Mouse (Mus musculus) ovary, adult 18-20 months (tissue): ENCODE measurements around the gene Olfr1339.

Experiments
- DNase-seq: peaks from one replicate; pipeline ENCODE4 v3.0.0; 2022; ENCODE audit warnings: low spot score, mixed read lengths

Gene Olfr1339

DNA sequence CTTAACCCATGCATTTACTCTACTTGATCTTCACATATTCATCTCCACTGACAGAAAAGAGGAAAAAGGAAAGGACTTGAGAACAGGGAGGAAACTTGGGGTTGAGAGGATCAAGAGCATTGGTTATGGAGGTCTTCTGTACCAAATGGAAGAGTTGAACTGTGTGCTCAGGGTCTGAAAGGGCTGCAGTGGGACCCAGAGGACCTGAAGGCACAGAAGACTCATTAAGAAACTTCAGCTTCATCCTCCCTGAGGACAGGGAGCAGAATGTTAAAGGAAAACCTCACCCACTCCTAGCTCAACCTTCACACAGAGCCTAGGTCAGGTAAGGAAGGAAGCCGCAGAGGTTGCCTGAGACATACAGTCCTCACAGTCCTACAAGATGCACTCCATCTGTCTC is at the start of gene Olfr1339:
TSS of gene Olfr1339 (plus strand) at position 301 of the 400 bp plus-strand sequence.
- DNase-seq = no peak

DNA sequence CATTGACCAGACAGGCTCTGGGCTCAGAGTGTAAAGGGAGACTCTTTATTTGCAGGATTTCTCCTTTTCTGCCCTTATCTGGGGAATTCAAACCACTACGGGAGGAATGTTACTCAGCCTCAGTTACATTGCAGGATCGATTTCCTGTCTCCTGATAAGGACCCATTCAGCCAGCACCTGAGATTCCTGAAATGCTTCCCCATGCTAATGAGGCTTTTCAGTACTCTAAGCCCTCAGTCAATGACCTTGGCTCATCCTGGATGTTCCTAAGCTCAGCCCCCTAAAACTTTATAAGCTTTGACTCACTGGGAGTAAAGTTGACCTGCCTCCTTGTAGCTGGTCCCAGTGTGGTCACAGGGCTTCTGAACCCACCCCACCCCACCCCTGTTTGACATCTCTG is 44.9 kb upstream of the Olfr1339 start:
- no peak for DNase-seq

DNA sequence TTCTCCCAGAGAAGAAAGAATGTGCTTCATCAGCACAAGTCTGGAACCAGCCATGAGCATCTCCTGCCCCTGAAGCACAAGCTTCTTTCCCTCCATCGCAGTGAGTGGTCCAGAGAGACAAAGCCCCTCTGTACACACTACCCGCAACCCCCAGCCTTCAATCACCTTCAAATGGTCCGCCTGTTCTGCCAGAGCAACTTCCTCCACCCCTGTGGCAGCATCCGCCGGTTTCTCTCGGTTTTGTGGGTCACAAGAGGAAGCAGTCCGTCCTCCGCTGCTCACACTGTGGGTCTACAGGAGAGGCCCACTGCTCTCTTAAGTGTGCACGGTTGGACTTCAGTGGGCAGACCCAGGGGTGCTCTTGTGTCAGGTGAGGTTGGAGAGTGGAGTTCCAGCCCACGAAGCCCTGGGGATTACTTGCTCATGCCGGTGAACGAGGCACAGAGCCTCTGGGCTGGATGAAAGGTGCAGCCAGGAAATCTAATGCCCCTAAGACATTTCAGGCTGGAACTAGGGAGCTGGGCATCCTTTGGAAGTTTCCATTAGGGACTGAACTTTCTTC is 39.5 kb upstream of the Olfr1339 start, which contains the start of gene Olfr1342:
TSS of gene Olfr1342 (minus strand) at position 345 of the 562 bp plus-strand sequence.
- no peak for DNase-seq

DNA sequence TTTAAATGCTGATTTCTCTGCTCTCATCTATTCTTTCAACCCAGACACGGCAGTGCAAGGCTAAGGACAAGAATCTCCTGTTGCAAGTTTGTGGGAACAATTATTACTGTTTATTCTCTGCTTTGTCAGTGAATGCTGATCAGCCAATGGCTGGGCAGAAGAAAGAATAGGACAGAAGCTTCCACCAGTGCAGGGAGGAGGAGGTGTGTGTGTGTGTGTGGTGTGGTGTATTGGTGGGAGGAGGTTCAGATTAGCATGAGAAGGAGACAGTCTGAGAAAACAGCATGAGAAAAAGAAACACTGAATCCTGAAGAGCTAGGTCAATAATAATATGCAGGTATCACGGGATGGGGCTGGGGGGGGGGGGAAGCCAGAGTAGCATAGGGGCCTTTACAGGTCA is 38.2 kb upstream of the Olfr1339 start:
- DNase-seq = no peak

DNA sequence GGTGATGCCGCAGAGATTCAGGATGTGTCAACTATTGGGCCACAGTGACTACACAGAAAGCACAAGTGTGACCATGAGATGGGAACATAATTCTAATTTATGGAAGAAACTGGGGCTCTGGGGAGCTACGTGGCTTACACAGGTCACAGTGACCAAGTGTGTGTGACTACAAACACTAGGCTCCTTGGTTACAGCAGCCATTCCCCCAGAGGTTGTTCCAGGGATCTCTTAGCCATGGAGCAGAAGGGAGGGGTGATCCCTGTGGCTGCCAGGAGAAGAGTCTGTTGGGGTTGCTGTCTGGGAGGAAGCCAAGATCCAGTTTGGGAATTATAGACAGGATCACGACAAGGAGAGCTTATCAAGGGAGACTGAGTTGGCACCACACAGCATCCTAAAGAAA is 28.8 kb upstream of the Olfr1339 start, which contains the start of gene Olfr1341:
TSS of gene Olfr1341 (plus strand) at position 301 of the 400 bp plus-strand sequence.
- DNase-seq = no peak

DNA sequence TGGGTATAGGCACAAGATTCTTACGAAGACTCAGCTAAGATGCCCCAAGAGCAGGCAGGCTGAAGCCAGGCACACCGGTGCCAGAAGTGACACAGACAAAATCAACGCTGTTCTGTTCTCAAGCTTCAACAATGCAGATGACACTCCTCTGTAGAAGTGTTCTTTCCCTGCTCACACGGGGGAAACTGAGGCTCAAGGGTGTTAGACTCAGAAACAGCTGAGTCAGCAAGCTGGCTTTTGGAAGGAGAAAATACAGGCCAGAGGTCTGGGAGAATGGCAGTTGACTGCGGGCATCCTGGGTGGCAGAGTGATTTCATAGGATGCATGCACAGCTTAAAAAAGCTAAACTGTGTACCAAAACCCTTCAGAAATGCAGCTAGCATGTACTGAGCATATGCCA is 23.9 kb upstream of the Olfr1339 start:
- no peak for DNase-seq

DNA sequence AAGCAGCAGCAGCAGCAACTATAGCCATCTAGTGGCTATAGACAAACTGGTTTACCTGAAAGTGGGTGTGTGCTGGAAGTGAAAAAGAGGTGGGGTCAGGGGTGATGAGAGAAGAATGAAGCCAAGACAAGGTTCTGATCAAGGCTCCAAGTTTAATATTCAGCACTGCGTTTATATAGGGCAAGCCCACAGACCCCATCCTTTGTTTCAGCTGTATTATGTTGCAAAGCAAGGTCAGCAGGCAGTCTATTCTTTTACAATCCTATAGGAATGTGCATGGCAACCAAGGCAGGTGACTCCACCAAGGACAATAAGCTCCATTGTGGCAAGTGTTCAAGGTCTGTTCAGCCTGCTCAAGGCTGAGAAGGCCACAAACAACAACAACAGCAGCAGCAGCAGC is 20.3 kb upstream of the Olfr1339 start:
- DNase-seq = no peak

DNA sequence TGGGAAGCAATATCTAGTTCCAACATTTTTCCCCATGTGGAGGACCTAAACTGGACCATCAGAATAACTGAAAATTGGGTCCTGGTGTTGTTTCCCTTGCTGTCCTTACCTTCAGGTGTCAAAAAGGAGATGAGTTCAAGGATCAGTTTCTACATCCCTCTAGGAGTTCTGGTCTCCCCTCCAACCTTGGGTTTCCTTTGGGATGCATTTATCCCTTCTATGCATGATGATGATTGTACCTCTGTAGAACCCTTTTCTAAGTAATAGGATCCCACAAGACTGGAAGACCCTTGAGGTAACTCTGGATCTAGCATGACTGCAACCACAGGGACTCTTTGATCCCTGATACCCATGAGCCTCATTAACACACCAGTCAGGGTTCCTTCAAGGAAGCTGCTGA is 12.1 kb upstream of the Olfr1339 start, which contains the start of gene Olfr1340:
TSS of gene Olfr1340 (plus strand) at position 301 of the 400 bp plus-strand sequence.
- no peak for DNase-seq

DNA sequence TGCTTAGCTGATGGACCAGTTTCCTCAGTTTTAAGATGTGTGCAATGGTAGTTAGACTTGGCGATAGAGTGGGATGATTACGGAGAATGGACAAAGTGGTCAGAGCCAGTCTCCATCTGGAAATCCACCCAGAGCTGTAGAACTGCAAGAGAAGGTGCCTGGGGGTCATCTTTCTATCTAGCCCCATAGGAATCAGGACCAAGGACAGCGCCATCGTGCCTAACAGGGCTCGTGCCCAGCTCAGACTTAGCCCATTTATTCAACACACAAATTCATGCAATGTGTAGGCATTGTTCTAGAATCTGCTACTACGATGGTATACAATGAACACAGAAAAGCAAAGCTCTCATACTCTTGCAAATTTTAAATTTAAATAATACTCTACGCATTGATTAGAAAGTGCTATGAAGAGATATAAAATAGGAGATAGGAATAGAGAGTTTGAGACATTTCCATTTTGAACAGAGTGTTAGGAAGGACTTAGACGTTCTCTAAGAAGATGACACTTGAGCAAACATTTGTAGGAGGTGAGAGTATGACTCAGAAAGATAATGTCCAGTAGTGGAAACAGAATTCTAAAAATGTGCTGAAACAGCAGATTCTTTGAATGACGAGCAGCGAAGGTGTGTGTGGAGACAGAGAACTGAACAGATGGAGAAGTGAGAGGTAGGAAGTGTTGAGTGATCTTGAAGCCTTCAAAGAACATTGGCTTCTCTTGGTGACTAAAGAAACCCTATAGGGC is 10.1 kb upstream of the Olfr1339 start:
- DNase-seq = no peak

DNA sequence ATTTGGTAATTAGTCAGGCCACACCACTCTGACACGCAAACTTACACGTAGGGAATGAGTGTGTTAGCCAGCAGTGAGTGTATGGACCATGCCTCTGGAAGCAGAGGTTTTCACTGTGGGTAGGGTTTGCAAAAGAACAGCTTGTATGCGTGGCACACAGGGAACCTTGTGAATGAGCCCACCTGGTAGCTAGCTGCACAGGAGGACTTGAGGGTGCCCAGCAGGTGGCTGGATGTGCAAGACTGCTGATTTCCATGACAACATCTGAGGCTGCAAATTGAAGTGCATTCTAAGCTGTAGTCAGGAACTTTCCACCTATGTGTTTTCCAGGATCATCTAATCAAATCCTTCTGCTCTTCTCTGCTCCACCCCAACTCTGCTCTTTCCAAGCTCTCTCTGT is 7.6 kb downstream of the Olfr1339 start:
- no peak for DNase-seq

DNA sequence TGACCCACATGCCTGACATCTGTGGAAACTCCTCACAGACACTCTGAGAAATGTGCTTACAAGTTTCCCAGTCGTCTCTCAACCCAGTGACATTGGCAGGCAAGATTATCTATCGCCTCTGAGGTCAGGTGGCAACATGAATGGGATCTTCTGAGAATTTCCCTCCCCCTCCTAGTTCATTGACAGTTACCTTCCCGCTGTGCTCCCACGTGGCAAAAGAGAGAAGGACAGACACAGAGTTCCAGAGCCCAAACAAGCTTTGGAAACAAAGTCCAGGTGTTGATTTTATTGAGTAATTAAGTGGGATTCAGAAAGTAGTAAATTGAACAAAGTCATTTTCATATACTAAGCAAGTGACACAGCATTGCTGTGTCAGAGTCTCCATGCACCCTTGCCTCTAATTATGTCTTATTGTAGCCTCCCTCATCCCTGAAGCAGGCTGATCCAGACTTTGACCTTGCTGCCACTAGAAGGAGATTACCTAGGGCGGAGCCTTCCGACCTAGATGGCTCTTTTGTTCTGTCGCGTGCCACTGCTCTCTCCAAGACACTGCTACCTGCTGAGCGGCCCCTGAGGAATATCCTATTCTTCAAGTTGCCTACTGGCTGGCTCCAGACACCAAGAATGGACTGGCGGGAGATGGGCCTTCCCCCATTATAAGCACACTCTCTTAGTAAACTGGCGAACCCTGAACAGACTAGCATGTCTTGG is 9.2 kb downstream of the Olfr1339 start:
- DNase-seq = no peak

DNA sequence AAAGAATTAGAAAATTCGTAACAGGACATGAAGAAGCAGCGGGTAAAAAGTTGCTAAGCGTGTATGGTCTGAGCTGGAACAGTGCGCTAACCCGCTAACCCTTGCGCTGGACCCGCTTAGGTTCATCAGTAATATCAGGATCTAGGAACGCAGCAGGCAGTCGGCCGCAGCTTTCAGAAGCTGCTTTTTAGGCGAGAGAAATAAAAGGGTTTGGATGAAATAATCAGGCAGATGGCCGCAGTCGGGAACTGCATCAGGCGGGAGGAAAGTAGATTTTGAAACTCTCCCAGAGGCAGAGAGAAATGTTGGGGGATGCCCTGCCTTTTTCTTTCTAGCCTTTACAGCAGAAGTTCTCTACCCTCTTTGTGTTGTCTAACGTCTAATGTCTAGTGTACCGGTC is 9.9 kb downstream of the Olfr1339 start:
- DNase-seq = no peak

DNA sequence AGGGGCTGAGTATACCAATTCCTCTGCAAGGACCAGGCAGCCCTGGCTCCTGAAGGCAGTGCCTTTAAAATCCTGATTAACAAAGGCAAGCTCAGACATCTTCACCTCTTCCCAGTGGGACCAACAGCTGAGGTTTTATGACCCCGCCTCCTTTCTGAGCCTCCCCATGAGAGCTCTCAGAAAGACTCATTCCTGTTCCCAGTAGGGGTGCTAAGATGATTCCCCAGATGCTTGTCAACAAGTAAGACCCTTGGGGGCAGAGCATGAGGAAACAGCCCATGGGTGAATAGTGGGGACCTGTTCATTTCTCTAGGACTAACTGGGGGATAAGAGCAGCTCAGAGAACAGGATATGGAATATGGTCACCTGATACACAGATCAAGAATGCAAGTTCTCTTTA is 26.7 kb downstream of the Olfr1339 start, which contains the start of gene Olfr1338:
TSS of gene Olfr1338 (minus strand) at position 101 of the 400 bp plus-strand sequence.
- DNase-seq = no peak

DNA sequence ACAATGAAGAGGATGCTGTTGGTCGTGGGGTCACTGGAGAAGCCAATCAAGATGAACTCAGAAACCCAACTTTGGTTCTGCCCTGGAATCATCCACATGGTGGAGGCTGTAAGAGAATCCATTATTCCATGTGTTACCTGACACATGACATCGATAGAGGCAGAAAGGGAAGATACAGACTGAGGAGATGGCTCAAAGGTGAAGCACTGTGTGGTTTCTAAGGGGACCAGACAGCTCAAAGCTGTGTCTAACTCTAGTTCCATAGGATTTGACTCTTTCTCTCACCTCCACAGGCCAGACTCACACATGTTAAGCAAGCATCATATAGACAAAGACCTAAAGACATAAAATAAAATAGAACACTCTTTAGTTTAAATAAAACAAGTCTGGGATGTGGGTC is 50.5 kb downstream of the Olfr1339 start, which contains the start of gene Olfr1337:
TSS of gene Olfr1337 (minus strand) at position 101 of the 400 bp plus-strand sequence.
- DNase-seq = no peak
